Mouse (Mus musculus) kidney, postnatal 0 days (tissue): Measurements from ENCODE around the gene Prkca. TPM values are rescaled to one million over a fixed set of nuclear protein-coding genes. Genes with fewer than 3 reads are reported as not detected.

Experiments
- ATAC-seq: fragments of 200-750 bp; cut with Nextera tagmentation; replicated peaks from 2 replicates; pipeline ENCODE4 v1.8.0; 2017; ENCODE audit warnings: low read depth, moderate number of reproducible peaks, moderate TSS enrichment, moderate library complexity; ENCODE audit not compliant: low FRiP score
- DNase-seq: peaks from one replicate; pipeline ENCODE4 v3.0.0-alpha.2; 2016; ENCODE audit warnings: low spot score
- H3K27ac ChIP-seq: fragments of 300-500 bp; sonication (generic); 2 replicates; pipeline ENCODE4 v1.5.1; 2014; ENCODE audit warnings: mild to moderate bottlenecking
- H3K27me3 ChIP-seq: fragments of 300-500 bp; sonication (generic); 2 replicates; pipeline ENCODE4 v1.6.1; 2014; ENCODE audit warnings: low read length, mixed read lengths; ENCODE audit not compliant: insufficient read depth
- H3K36me3 ChIP-seq: fragments of 300-500 bp; sonication (generic); 2 replicates; pipeline ENCODE4 v1.6.1; 2014; ENCODE audit warnings: low read length, mixed read lengths; ENCODE audit not compliant: insufficient read depth
- H3K4me1 ChIP-seq: fragments of 300-500 bp; sonication (generic); replicated peaks from 2 replicates; pipeline ENCODE4 v1.6.1; 2014; ENCODE audit warnings: antibody characterized with exemption, low read length, mixed read lengths; ENCODE audit not compliant: insufficient read depth
- H3K4me2 ChIP-seq: fragments of 300-500 bp; sonication (generic); 2 replicates; pipeline ENCODE4 v1.6.1; 2014; ENCODE audit warnings: mild to moderate bottlenecking, low read length, moderate library complexity, mixed read lengths
- H3K4me3 ChIP-seq: fragments of 300-500 bp; sonication (generic); replicated peaks from 2 replicates; pipeline ENCODE4 v1.5.1; 2014; ENCODE audit warnings: low read depth, low read length
- H3K9ac ChIP-seq: fragments of 300-500 bp; sonication (generic); 2 replicates; pipeline ENCODE4 v1.6.1; 2014; ENCODE audit warnings: low read depth, low read length
- H3K9me3 ChIP-seq: fragments of 300-500 bp; sonication (generic); replicated peaks from 2 replicates; pipeline ENCODE4 v1.6.1; 2016; ENCODE audit warnings: low read length, inconsistent platforms, mixed read lengths
- CTCF ChIP-seq: IDR thresholded peaks from 2 replicates; pipeline ENCODE4 v1.5.1; 2016; ENCODE audit warnings: antibody characterized with exemption, low read depth, mild to moderate bottlenecking, moderate library complexity
- WGBS: fragments of 180-500 bp; shearing (Covaris S2); extraction: QIAGEN DNeasy Blood & Tissue Kit; methylation state at CpG from one replicate; pipeline ENCODE4 v1.1.7; 2014; 5-methylcytosine and 5-hydroxymethylcytosine counted together
- polyA plus RNA-seq: library from polyadenylated mRNA; unstranded; fragments of >200 nt; fragmentation: Nextera tagmentation; extraction: Ambion mirVana; gene quantifications from 2 replicates; pipeline ENCODE4 v1.2.1, GENCODE M21; 2015

Prkca gene
- polyA plus RNA-seq, 1 experiment from 2014 or later, result 9.3 TPM

- ATAC-seq (no peak), DNase-seq (no peak)
- no peaks in the 10 kb centered on the region for H3K4me1 ChIP-seq
- TF ChIP-seq CTCF, result no peak
- H3K9ac ChIP-seq, result no peak overlapping the region
- no peaks in the 10 kb centered on the region for H3K27me3 ChIP-seq
- H3K36me3 ChIP-seq, result no peaks in the 10 kb centered on the region
- H3K4me2 ChIP-seq, result no peak overlapping the region
- H3K4me3 ChIP-seq, result no peak overlapping the region
- 65% methylated on average over 5 of the region's 5 CpGs for WGBS
- no peaks in the 10 kb centered on the region for H3K9me3 ChIP-seq
- no peak overlapping the region for H3K27ac ChIP-seq
These were observed 164.9 kb downstream of the Prkca start for GRCm38 (mm10) chr11:108178802-108179201.

- H3K4me2 ChIP-seq, result no peak overlapping the region
- no peak for TF ChIP-seq CTCF
- H3K4me3 ChIP-seq, result no peak overlapping the region
- H3K27ac ChIP-seq, result no peak overlapping the region
- no peaks in the 10 kb centered on the region for H3K36me3 ChIP-seq
- ATAC-seq, result no peak
- DNase-seq, result no peak
- 95% methylated on average over 3 of the region's 3 CpGs for WGBS
- no peaks in the 10 kb centered on the region for H3K4me1 ChIP-seq
- H3K27me3 ChIP-seq, result no peaks in the 10 kb centered on the region
- H3K9me3 ChIP-seq, result no peaks in the 10 kb centered on the region
- H3K9ac ChIP-seq, result no peak overlapping the region
These were observed 165.5 kb downstream of the Prkca start for GRCm38 (mm10) chr11:108178258-108178657.

GRCm38 (mm10) chr11:108176715-108177114 is 167.0 kb downstream of the Prkca start:
- no peak for TF ChIP-seq CTCF

GRCm38 (mm10) chr11:108171917-108172316 is 171.8 kb downstream of the Prkca start:
- Histone ChIP-seq H3K4me1 (no peaks in the 10 kb centered on the region), H3K9ac (no peak overlapping the region), H3K9me3 (no peaks in the 10 kb centered on the region), H3K4me2 (no peak overlapping the region), H3K36me3 (no peaks in the 10 kb centered on the region), H3K27ac (no peak overlapping the region), H3K27me3 (no peaks in the 10 kb centered on the region), H3K4me3 (no peak overlapping the region)
- TF ChIP-seq CTCF, result no peak
- 91% methylated on average over 5 of the region's 5 CpGs for WGBS
- no peak for ATAC-seq
- no peak for DNase-seq

More at GRCm38 (mm10) chr11:108176715-108177114, 167.0 kb downstream of the Prkca start:
- Histone ChIP-seq H3K9me3 (no peaks in the 10 kb centered on the region), H3K4me1 (no peaks in the 10 kb centered on the region), H3K36me3 (no peaks in the 10 kb centered on the region), H3K27me3 (no peaks in the 10 kb centered on the region), H3K27ac (no peak overlapping the region), H3K4me2 (no peak overlapping the region), H3K9ac (no peak overlapping the region), H3K4me3 (no peak overlapping the region)
- WGBS, result 79% methylated on average over 5 of the region's 5 CpGs
- ATAC-seq (no peak), DNase-seq (no peak)

- DNase-seq (no peak), ATAC-seq (no peak)
- Histone ChIP-seq H3K9ac (no peak overlapping the region), H3K27ac (no peak overlapping the region), H3K36me3 (no peaks in the 10 kb centered on the region), H3K4me1 (no peaks in the 10 kb centered on the region), H3K27me3 (no peaks in the 10 kb centered on the region), H3K9me3 (no peaks in the 10 kb centered on the region), H3K4me3 (no peak overlapping the region), H3K4me2 (no peak overlapping the region)
- WGBS, result 90% methylated on average over 6 of the region's 6 CpGs
- no peak for TF ChIP-seq CTCF
These were observed 172.5 kb downstream of the Prkca start for GRCm38 (mm10) chr11:108171260-108171659.

- Histone ChIP-seq H3K36me3 (no peaks in the 10 kb centered on the region), H3K4me3 (no peak overlapping the region), H3K27me3 (no peaks in the 10 kb centered on the region), H3K4me2 (no peak overlapping the region), H3K27ac (no peak overlapping the region), H3K9me3 (no peaks in the 10 kb centered on the region), H3K9ac (no peak overlapping the region), H3K4me1 (no peaks in the 10 kb centered on the region)
- 79% methylated on average over 3 of the region's 3 CpGs for WGBS
- no peak for DNase-seq
- TF ChIP-seq CTCF, result no peak
- ATAC-seq, result no peak
These were observed 173.6 kb downstream of the Prkca start for GRCm38 (mm10) chr11:108170107-108170506.

GRCm38 (mm10) chr11:108165725-108166124 is 178.0 kb downstream of the Prkca start:
- H3K9me3 ChIP-seq, result no peaks in the 10 kb centered on the region
- H3K27ac ChIP-seq, result no peak overlapping the region
- H3K4me2 ChIP-seq, result no peak overlapping the region
- 63% methylated on average over 9 of the region's 9 CpGs for WGBS
- no peaks in the 10 kb centered on the region for H3K4me1 ChIP-seq
- H3K36me3 ChIP-seq, result no peaks in the 10 kb centered on the region
- no peak overlapping the region for H3K4me3 ChIP-seq
- TF ChIP-seq CTCF, result no peak
- DNase-seq, result no peak
- H3K9ac ChIP-seq, result no peak overlapping the region
- H3K27me3 ChIP-seq, result no peaks in the 10 kb centered on the region
- no peak for ATAC-seq
